Mouse (Mus musculus): ENCODE results near the gene Spag8. TPM values are rescaled to one million over a fixed set of nuclear protein-coding genes. Genes with fewer than 3 reads are reported as not detected.

The Spag8 gene
- total RNA-seq (2022): under 1 TPM in 1 of 4 experiments, not detected in 3; 0.53 TPM

DNA sequence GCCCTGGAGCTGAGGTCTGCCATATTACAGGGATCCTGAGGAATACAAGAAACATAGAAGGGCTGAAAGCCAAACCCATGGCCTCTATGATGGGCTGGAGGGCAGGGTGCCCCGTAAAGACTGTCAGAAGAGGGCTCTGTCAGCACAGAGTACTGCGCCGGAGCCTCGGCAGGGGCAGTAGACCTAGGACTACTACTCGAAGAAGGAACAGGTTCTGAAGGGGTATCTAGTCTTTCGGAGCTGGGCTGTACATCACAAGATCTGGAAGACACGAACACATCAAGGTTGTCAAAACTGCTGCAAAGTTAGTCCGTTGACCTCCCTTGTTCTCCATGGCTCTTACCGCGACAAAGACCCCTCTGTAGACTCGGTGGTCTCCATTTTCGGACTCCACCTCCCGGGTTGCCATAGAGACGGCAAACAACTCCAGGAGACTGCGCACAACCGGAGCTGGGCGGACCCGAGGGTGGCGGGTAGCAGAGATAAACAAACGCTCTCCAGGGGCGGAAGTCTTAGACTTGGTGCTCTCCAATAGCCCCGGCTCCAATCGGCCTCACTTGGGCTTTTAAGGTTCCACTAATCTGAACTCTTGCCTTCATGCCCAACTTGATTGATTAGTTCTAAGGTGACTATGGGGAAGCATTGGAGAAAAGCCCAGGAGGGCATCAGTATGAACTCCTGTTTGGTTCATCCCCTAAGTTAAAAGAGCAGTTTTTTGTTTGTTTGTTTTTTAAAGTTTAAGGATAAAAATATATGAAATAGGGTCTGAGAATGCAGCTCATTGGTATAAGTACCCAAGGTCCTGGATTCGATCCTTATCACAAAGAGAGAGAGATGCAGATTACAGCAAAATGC, at the start of gene Spag8:
Gene Spag8 (minus strand): TSS at position 434 of the 855 bp plus-strand sequence.
- no peak for DNase-seq (ENCODE audit: low spot score)

- no peak for DNase-seq (ENCODE audit: low spot score)
Observed at GRCm38 (mm10) chr4:43700707-43701106, 47.3 kb upstream of the Spag8 start, which contains the start of gene Olfr70. TSS of gene Olfr70 (minus strand) at chr4:43700807.

GRCm38 (mm10) chr4:43696561-43696960, 43.2 kb upstream of the Spag8 start:
- no peak for DNase-seq (ENCODE audit: low spot score)

- DNase-seq (ENCODE audit: low spot score): peak; percentile 32
Observed at GRCm38 (mm10) chr4:43695249-43695671, 41.9 kb upstream of the Spag8 start.

GRCm38 (mm10) chr4:43694439-43695248, 41.2 kb upstream of the Spag8 start:
- no peak for DNase-seq (ENCODE audit: low spot score)

- peak; percentile 19 for DNase-seq (ENCODE audit: low spot score)
Observed at GRCm38 (mm10) chr4:43693806-43694241, 40.4 kb upstream of the Spag8 start.

- DNase-seq (ENCODE audit: low spot score): no peak
Observed at GRCm38 (mm10) chr4:43691026-43691425, 37.6 kb upstream of the Spag8 start.

DNA sequence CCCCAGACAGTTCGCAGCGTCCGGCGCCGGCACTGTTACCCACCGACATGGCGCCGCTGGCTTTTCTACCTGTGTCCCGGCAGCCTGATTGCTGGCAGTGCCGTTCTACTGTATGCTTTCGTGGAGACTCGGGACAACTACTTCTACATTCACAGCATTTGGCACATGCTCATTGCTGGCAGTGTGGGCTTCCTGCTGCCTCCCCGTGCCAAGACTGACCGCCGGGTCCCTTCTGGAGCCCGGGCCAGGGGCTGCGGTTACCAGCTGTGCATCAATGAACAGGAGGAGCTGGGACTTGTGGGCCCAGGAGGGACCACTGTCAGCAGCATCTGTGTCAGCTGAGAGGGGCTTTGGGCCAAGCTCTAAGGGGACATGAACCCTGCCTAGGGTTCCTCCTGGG, 36.6 kb upstream of the Spag8 start:
- DNase-seq (ENCODE audit: low spot score): no peak

DNA sequence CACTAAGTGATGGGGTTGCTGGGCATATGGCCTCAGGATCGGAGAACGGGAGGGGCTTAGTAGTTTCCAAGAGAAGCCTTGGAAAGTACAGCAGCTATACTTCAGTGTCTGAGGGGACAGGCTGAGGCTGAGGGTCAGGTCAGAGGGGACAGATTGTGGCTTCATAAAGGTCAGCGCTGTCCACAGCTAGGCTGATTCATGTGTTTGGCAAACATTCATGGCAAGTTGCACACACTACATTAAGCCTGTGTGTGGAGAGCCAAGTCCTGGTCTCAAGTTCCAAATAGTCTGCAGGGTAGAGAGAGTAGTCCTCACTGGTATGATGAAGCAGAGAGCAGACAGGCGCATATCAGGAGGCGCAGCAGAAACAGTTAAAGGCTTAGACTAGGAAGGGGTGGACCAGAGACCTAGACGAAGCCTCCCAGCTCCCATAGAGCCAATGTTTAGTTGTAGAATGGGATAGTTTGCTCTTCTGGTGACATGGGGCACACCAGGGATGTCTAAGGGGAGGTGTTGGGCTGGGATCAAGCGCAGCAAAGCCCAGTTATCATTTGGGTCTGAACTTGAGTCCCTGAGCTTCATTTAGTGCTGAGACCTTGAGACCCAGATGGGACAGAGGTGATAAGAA, 26.1 kb upstream of the Spag8 start:
- no peak for DNase-seq (ENCODE audit: low spot score)

DNA sequence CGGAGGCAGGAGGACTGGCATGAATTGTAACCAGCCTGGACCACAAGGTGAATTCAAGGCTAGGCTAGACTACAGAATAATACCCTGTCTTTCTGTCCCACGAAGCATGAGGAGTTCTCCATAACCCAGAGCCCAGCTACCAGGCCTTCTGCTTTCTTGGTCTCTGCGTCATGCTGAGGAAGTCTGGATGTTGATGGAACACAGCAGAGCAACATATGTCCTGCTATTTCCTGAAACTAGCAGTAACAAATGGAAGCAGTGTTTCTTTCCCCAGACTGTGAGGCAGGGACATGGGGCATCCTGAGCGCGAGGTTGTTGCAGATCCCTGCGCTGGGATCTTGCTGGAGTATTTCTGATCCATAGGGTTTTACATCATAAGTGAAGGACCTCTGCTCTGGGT, 25.1 kb upstream of the Spag8 start:
- DNase-seq (ENCODE audit: low spot score): no peak

- no peak for DNase-seq (ENCODE audit: low spot score)
Observed at GRCm38 (mm10) chr4:43675608-43676007, 22.2 kb upstream of the Spag8 start.

- no peak for DNase-seq (ENCODE audit: low spot score)
Observed at GRCm38 (mm10) chr4:43674974-43675373, 21.6 kb upstream of the Spag8 start.

GRCm38 (mm10) chr4:43673703-43674102, 20.3 kb upstream of the Spag8 start:
- DNase-seq (ENCODE audit: low spot score): no peak

DNA sequence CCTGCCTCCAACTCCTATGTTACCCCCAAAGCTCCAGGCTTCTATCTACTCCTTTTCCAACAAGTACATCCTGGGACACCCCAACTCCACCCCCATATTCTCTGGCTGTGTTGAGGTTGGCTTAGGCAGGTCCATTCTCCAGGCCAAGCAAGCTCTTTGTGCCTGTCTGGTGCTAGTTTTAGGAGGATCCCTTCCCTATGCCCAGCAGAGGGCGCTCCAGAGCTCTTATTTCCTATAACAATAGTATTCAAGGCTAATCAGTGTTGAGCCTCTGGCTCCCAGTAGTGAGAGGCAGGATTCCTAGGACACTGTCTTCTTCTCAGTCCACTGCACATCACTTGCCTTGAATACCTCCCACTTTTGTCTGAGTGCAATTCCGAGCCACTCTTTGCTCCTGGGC, 18.7 kb upstream of the Spag8 start:
- peak; percentile 89 for DNase-seq (ENCODE audit: low spot score)

DNA sequence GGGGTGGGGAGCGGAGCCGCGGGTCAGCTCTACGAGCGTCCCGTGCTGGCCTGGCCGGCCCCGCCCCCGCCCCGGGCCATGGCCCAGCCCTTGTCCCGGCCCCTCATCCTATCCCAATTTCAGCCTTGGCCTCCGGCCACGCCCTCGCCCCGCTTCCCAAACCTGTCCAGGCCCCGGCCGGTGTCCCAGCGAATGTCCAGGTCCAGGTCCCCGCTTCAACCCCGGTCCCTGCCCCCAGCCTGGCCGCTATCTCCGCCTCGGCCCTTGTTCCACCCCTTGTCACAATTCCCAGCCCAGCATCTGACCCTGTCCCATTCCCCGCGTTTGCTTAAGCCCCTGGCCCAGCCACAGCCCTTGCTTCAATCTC, 16.0 kb upstream of the Spag8 start:
- DNase-seq (ENCODE audit: low spot score): peak; percentile 64

- peak; percentile 86 for DNase-seq (ENCODE audit: low spot score)
Observed at GRCm38 (mm10) chr4:43668782-43669427, 15.5 kb upstream of the Spag8 start, which contains the start of the genes Tmem8b and Fam221b. TSS of gene Tmem8b (plus strand) at chr4:43668971. TSS of gene Fam221b (minus strand) at chr4:43669145.

DNA sequence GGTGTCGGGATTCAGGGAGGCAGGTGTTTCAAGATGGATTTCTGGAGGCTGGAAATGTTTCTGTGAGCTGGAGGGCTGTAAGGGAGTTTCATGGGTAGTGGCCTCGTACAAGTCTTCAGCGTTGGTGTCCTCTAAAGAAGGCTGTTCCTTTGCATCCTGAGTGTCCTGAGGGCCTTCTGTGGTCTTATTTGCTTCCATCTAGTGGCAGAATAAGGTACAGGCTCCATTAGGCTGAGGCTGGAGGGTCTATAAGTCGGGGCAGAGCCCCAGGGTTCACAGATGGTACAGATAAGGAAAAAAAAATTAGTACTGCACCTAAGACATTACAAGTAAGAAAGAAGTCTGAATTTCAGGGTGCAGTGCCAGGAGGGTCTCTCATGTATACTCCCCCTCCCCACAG, 13.0 kb upstream of the Spag8 start:
- no peak for DNase-seq (ENCODE audit: low spot score)

DNA sequence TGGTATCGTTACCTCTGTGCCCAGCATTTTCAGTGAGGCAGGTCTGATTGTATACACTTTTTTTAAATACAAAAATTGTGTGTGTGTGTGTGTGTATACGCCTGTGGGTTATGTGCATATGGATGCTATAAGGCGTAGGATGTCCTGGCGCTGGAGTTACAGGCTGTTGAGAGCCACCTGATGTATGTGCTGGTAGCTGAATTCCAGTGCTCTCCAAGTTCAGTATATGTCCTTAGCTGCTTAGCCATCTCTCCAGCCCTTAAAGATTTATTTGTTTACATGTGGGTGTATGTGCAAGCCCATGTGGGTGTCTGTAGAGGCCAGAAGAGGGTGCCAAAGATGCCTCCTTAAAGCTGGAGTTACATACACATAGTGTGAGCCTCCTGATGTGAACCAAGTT, 3.8 kb upstream of the Spag8 start:
- no peak for DNase-seq (ENCODE audit: low spot score)

DNA sequence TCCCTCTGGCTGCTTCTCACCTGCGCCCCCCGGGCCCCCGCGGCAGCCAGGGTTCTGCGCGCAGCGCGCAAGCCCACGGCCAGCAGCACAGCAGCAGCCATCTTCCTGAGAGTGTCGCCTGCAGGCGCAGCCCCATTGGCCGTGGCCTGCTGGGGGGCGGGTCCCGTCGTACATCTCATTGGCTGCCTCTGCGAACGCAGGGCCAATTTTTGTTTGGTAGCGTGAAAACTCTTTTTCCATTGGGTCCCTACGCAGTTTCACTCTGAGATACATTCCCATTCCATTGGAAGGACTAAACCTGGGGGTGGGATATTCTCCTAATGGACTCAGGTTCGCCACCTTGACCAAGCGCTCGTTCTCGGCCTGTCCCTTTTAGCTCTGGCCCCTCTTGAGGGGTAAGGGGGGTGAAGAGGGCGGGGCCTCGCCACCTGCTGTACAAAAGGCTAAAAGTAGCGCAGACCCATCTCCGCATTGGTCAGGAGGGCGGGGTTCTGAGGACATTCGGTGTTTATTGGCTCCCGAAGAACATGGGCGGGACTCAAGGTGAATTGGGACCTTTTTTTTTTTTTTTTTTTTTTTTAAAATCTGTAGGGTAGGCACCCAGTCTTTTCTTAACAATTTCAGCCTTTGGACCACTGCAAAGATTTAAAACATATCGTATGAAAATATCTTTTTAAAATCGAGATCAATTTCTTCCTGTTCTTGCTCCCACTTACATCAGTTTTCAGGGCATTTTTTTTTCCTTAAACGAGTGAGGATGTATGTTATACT, 3.1 kb upstream of the Spag8 start, which contains the start of gene Hint2:
Gene Hint2 (minus strand): TSS at position 128 of the 771 bp plus-strand sequence.
- peak; percentile 97 for DNase-seq (ENCODE audit: low spot score)

DNA sequence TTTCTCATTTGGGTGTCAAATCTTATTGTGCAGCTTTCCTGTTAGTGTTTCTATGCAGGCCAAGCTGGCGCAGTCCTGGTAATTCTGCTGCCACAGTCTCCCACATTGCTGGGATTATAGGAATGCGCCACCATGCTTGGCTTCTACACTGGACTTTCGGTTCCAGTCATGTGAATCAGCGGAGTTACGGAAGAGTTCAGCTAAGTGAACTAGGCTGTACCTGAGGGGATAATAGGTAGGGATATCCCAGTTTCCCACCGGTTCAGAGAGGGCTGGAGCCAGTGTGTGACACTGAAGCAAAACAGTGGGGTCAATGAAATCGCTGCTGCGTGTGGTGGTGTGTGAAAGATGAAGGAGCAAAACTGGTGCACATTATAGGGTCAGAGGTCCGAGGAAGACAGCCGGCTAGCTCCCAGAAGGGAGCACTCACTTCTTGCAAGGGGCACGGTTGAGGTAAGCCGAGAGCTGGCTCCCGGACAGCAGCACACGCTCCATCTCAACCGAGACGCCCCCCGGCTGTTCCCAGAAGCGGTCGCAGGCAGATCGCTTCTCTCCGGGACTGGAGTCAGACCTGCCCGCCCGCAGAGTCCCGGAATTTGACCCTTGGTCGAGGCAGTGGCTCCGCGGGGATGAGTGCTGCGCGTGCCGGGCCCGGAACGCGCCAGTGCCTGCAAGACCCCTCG, 2.4 kb upstream of the Spag8 start:
- no peak for DNase-seq (ENCODE audit: low spot score)

All from heart, adult 8-10 months (tissue).